Mouse (Mus musculus) limb, embryonic 11.5 days (tissue): ENCODE measurements around the gene Gm40193. TPM values are rescaled to one million over a fixed set of nuclear protein-coding genes. Genes with fewer than 3 reads are reported as not detected.
A peak's percentile ranks its signal among the peaks of the same experiment; 100 is the strongest.

ENCODE experiments used
- ATAC-seq: fragments of 200-750 bp; cut with Nextera tagmentation; 2 replicates; pipeline ENCODE4 v1.8.0; 2017; ENCODE audit warnings: low read depth; ENCODE audit not compliant: insufficient number of reproducible peaks, low FRiP score, low TSS enrichment
- DNase-seq: peaks from one replicate; pipeline ENCODE4 v3.0.0-alpha.2; 2015; ENCODE audit warnings: low spot score
- H3K27ac ChIP-seq: fragments of 300-500 bp; sonication (generic); replicated peaks from 2 replicates; pipeline ENCODE4 v1.5.1; 2014; ENCODE audit warnings: low read depth, mild to moderate bottlenecking, low read length
- H3K27me3 ChIP-seq: fragments of 300-500 bp; sonication (generic); 2 replicates; pipeline ENCODE4 v1.6.1; 2014; ENCODE audit warnings: mild to moderate bottlenecking, low read length, mixed read lengths; ENCODE audit not compliant: control insufficient read depth, insufficient read depth
- H3K36me3 ChIP-seq: fragments of 300-500 bp; sonication (generic); 2 replicates; pipeline ENCODE4 v1.6.1; 2014; ENCODE audit warnings: mild to moderate bottlenecking, low read length, moderate library complexity, mixed read lengths; ENCODE audit not compliant: control insufficient read depth, insufficient read depth
- H3K4me1 ChIP-seq: fragments of 300-500 bp; sonication (generic); 2 replicates; pipeline ENCODE4 v1.6.1; 2014; ENCODE audit warnings: low read length, mixed read lengths; ENCODE audit not compliant: control insufficient read depth, insufficient read depth
- H3K4me2 ChIP-seq: fragments of 300-500 bp; sonication (generic); 2 replicates; pipeline ENCODE4 v1.6.1; 2014; ENCODE audit warnings: low read depth, mild to moderate bottlenecking, moderate library complexity; ENCODE audit not compliant: severe bottlenecking
- H3K4me3 ChIP-seq: fragments of 300-500 bp; sonication (generic); 2 replicates; pipeline ENCODE4 v1.5.1; 2014; ENCODE audit warnings: low read depth, low read length
- H3K9ac ChIP-seq: fragments of 300-500 bp; sonication (generic); 2 replicates; pipeline ENCODE4 v1.6.1; 2014; ENCODE audit warnings: mild to moderate bottlenecking, low read length
- H3K9me3 ChIP-seq: fragments of 300-500 bp; sonication (generic); 2 replicates; pipeline ENCODE4 v1.6.1; 2016; ENCODE audit warnings: low read length; ENCODE audit not compliant: control insufficient read depth
- WGBS: fragments of 180-500 bp; shearing (Covaris S2); extraction: QIAGEN DNeasy Blood & Tissue Kit; methylation state at CpG from one replicate; pipeline ENCODE4 v1.1.7; 2014; 5-methylcytosine and 5-hydroxymethylcytosine counted together
- polyA plus RNA-seq: library from polyadenylated mRNA; unstranded; fragments of >200 nt; fragmentation: Nextera tagmentation; extraction: Ambion mirVana; gene quantifications from 2 replicates; pipeline ENCODE4 v1.2.1, GENCODE M21; 2014

Gm40193 gene
- polyA plus RNA-seq, 1 experiment from 2014 or later, result not detected

DNA sequence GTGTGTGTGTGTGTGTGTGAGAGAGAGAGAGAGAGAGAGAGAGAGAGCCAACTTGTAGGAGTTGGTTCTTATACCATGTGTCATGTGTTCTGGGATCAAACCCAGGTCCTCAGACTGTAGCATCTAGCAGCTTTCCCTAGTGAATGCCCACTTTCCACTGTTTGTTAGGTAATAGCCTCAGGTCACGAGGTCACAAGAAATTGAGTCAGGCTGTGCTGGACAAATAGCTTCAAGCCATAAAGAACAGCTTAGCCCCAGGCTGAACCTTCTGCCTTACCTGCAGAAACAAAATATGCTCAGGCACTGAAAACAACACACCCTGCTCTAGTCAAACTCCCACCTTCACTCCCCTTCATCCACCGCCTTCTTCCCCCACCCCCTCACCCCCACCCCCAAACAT is 21.5 kb downstream of the Gm40193 start:
- no peaks in the 10 kb centered on the region for H3K9me3 ChIP-seq
- H3K9ac ChIP-seq, result no peak overlapping the region
- DNase-seq, result no peak
- ATAC-seq, result no peak
- H3K4me2 ChIP-seq, result no peak overlapping the region
- H3K27ac ChIP-seq, result no peak overlapping the region
- 66% methylated on average over 2 of the region's 2 CpGs for WGBS
- peaks cover 6% of the 10 kb centered on the region for H3K4me1 ChIP-seq
- H3K27me3 ChIP-seq, result no peaks in the 10 kb centered on the region
- H3K36me3 ChIP-seq, result no peaks in the 10 kb centered on the region
- no peak overlapping the region for H3K4me3 ChIP-seq

DNA sequence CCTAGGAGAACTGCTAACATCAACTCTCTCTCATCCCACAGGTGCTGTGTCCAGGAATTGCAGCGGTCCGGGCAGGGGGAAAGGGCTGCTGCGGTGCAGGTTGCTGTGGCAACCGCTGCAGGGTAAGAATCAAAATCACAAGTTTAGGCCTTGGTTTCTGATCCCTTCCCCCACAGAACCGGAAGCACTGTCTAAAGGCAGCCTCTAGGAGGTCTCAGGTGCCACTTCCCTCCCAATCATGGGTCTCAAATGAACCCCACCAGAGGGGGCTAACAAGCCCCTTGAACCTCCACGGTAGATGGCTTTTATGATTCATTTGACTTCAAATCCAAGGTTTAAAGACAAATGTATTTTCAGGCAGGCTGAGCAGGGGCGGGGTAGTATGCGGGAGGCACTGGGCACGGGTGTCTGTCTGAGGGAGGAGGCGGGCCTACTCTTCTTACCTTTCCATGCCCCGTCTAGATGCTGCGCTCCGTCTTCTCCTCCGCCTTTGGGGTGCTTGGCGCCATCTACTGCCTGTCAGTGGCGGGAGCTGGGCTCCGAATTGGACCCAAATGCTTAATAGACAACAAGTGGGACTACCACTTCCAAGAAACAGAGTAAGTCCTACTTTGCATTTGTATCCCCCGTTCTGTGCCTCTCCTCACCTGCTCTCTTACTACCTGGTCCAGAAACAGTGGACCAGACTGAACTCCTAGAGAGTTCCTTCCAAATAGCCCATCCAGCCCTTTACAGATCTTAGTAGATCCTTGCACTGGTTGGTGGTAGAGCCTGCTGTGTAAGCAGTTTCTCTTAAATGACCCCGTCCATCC is 22.8 kb downstream of the Gm40193 start:
- DNase-seq (peak; percentile 69), ATAC-seq (no peak)
- H3K36me3 ChIP-seq, result no peaks in the 10 kb centered on the region
- H3K9ac ChIP-seq, result no peak overlapping the region
- H3K4me2 ChIP-seq, result peak overlapping the region; percentile 20; the same call in 1 of the 2 replicates
- no peak overlapping the region for H3K27ac ChIP-seq
- no peaks in the 10 kb centered on the region for H3K27me3 ChIP-seq
- H3K4me1 ChIP-seq, result peaks cover 6% of the 10 kb centered on the region
- 6% methylated on average over 19 of the region's 19 CpGs for WGBS
- H3K9me3 ChIP-seq, result no peaks in the 10 kb centered on the region
- H3K4me3 ChIP-seq, result no peak overlapping the region

DNA sequence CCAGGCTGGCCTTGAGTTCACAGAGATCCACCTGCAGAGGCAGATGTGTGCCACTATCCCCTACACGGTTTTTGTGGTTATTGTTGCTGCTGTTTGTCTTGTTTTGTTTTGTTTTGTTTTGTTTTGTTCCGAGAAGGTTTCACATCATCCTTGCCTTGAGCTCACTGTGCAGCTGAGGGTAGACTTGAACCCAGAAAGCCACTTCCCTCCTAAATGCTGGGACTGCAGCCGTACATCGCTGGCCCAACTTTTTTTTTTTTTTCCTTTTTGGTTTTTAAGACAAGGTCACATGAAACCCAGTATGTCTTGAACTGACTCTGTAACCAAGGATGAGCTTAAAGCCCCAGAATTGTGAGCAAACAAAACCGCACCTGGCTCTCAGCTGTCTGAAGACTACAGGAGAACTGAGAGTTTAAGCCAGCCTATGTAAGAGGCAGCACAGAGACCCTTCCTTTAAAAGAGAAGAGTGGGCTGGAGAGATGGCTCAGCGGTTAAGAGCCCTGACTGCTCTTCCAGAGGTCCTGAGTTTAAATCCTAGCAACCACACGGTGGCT is 25.7 kb downstream of the Gm40193 start:
- DNase-seq (no peak), ATAC-seq (no peak)
- Histone ChIP-seq H3K27me3 (no peaks in the 10 kb centered on the region), H3K9ac (no peak overlapping the region), H3K4me2 (no peak overlapping the region), H3K4me3 (no peak overlapping the region), H3K36me3 (no peaks in the 10 kb centered on the region), H3K9me3 (no peaks in the 10 kb centered on the region), H3K4me1 (peaks cover 6% of the 10 kb centered on the region), H3K27ac (no peak overlapping the region)
- WGBS, result 68% methylated on average over 7 of the region's 7 CpGs

DNA sequence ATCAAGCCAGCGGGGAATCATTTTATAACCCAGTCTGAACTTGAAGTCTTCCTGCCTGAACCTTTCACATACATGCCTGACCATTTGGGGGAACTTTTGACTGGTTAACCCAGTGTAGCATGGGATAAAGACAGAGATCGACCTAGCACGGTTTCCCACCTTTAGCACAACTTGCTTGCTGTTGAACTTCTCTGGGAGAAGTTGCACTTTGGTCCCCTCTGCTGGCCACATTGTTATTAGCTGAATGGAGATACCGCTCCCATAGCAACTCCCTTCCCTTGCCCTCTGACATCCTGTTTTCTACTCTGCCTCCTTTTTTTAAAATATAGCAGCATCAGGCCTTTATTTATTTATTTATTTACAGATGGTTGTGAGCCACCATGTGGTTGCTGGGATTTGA is 26.4 kb downstream of the Gm40193 start:
- Histone ChIP-seq H3K9me3 (no peaks in the 10 kb centered on the region), H3K9ac (no peak overlapping the region), H3K36me3 (no peaks in the 10 kb centered on the region), H3K27me3 (no peaks in the 10 kb centered on the region), H3K4me2 (no peak overlapping the region), H3K4me1 (peaks cover 6% of the 10 kb centered on the region), H3K4me3 (no peak overlapping the region), H3K27ac (no peak overlapping the region)
- DNase-seq (peak; percentile 76), ATAC-seq (no peak)
- 27% methylated on average over 4 of the region's 4 CpGs for WGBS

DNA sequence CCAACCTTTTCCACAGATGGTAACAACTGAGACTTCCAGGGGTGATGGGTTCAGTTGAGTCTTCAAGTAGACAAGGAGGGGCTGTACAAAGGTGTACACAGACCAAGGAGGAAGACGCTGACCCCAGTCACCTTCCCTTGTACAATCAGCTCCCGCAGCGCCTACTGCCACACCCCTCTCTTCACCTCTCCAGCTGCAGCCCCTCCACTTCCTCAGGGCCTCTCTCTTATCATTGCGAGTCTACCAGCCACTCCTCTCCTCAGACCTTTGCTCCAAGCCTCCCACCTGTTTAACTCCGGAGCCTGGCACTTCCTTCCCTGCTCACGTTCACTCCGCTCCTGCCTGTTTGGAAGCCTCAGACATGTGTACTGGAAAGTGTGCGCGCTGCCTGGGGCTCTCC is 27.8 kb downstream of the Gm40193 start, which contains the start of gene Tm4sf5:
TSS of gene Tm4sf5 (plus strand) at position 275 of the 400 bp plus-strand sequence.
- Histone ChIP-seq H3K27ac (no peak within 1 kb of the TSS), H3K9me3 (no peaks in the 10 kb centered on the region), H3K4me1 (peaks cover 5% of the 10 kb centered on the region), H3K4me3 (no peak within 1 kb of the TSS), H3K4me2 (no peak within 1 kb of the TSS), H3K27me3 (no peaks in the 10 kb centered on the region), H3K36me3 (no peaks in the 10 kb centered on the region), H3K9ac (no peak within 1 kb of the TSS)
- DNase-seq, result no peak
- 70% methylated on average over 9 of the region's 9 CpGs for WGBS
- no peak for ATAC-seq

DNA sequence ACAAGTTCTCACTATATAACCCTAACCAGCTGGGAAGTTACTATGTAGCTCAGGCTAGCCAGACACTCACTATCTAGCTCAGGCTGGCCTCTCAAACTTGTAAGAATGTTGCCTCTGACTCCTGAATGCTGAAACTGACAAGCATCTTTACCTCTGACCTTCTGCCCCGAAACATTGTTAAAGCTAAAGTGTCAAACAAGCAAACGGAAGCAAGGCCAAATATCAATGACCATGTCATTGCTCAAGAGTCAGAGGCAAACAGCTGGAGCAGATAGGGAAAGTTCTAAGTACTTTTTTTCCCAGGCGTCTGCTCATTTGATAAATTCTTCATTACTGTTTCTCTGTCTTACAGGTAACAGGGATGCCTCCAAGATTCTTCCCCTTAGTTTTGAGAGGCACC is 30.7 kb downstream of the Gm40193 start:
- WGBS, result 69% methylated on average over 3 of the region's 3 CpGs
- no peak for ATAC-seq
- H3K9me3 ChIP-seq, result no peaks in the 10 kb centered on the region
- H3K36me3 ChIP-seq, result no peaks in the 10 kb centered on the region
- H3K4me3 ChIP-seq, result no peak overlapping the region
- no peak for DNase-seq
- no peaks in the 10 kb centered on the region for H3K4me1 ChIP-seq
- H3K9ac ChIP-seq, result no peak overlapping the region
- H3K27ac ChIP-seq, result no peak overlapping the region
- no peak overlapping the region for H3K4me2 ChIP-seq
- no peaks in the 10 kb centered on the region for H3K27me3 ChIP-seq

DNA sequence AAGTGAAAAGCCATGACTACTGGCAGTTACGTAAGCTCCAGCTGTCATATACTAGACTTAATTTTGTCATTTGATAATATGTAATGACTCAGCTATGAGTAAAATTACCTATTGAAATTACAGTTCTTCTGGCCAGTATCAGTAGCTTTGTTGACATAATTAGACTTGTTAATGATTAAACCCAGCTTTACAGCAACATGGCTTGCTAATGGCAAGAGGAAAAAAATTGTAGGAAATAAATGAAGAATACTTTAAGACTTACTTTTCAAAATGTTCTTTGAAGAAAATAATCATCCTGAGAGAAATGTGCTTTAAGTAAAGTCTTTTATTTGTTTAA is 32.3 kb downstream of the Gm40193 start:
- Histone ChIP-seq H3K4me2 (no peak overlapping the region), H3K9me3 (no peaks in the 10 kb centered on the region), H3K4me3 (no peak overlapping the region), H3K27ac (no peak overlapping the region), H3K27me3 (no peaks in the 10 kb centered on the region), H3K4me1 (no peaks in the 10 kb centered on the region), H3K9ac (no peak overlapping the region), H3K36me3 (no peaks in the 10 kb centered on the region)
- no peak for DNase-seq
- 90% methylated on average over 1 of the region's 1 CpGs for WGBS
- ATAC-seq, result no peak

DNA sequence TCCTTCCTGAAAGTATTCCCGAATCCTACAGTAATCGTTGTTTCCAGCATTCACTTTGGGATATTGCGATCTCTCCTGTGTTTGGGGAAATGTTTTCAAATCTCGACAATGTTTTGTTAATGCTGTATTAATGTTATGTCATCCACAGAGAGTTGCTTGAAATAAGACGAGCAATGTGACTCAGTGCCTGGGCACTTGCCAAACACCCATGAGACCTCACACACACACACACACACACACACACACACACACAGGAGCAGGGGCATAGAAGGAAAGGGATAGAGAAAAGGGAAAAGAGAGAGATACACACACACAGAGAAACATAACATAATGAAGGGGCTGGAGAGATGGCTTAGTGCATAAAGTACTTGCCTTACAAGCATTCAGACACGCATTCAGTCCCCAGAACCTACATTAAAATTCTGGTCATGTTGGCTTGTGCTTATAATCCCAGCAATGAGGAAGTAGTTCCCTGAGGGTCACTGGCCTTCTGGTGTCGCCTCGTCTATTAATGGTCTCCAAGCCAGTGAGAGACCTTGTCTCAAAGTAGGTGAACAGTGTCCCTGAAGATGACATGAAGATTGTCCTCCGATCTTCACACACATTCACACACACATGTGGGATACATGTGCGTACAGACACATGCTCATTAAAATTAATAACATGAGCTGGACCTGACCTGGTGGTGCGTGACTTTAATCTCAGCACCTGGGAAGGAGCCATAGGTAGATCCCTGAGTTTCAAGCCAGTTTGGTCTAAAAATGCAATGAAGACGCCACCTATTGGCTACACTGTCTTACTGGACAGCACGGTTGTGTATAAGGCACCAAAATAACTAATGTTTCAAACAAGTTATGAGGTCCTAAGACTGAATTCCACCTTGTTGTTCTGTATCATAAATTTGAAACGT is 32.9 kb downstream of the Gm40193 start:
- DNase-seq (no peak), ATAC-seq (no peak)
- Histone ChIP-seq H3K9ac (no peak overlapping the region), H3K4me1 (no peaks in the 10 kb centered on the region), H3K9me3 (no peaks in the 10 kb centered on the region), H3K27me3 (no peaks in the 10 kb centered on the region), H3K4me3 (no peak overlapping the region), H3K36me3 (no peaks in the 10 kb centered on the region), H3K4me2 (no peak overlapping the region), H3K27ac (no peak overlapping the region)
- WGBS, result 78% methylated on average over 14 of the region's 14 CpGs
